Mouse (Mus musculus): ENCODE results near the gene Ccdc171. TPM values are rescaled to one million over a fixed set of nuclear protein-coding genes. Genes with fewer than 3 reads are reported as not detected.
"Not testable (repeated sequence)": the region's sequence is repeated elsewhere in the genome, so short reads cannot be mapped to it uniquely, and the experiment has no call there.

The Ccdc171 gene
- under 1 TPM; 0.59 to 0.70 TPM for total RNA-seq (2021)
- long read RNA-seq, experiment 1, result 0 reads
- long read RNA-seq, experiment 2, result 0 reads

GRCm38 (mm10) chr4:83524843-83525689 lies at the start of gene Ccdc171:
Ccdc171 (plus strand) TSS chr4:83525545.
- intact Hi-C loops (cut with DNase I), result loop anchor here (2.0 to 10.0 kb wide), 4 partner anchors 38 to 223 kb away; partner anchors contain the start of genes Psip1 and Snapc3
- DNase-seq, result peak; percentile 98
- H3K4me3 ChIP-seq, result peak within 1 kb of the TSS; percentile 76
- peak within 1 kb of the TSS; percentile 97 for H3K27ac ChIP-seq
- TF ChIP-seq CTCF (IDR thresholded peaks at IDR 0.05), result no peak

GRCm38 (mm10) chr4:83485250-83485649 lies 40.1 kb upstream of the Ccdc171 start:
- Histone ChIP-seq H3K27ac (peak overlapping the region; percentile 99), H3K4me3 (peak overlapping the region; percentile 95)
- no peak for DNase-seq
- TF ChIP-seq CTCF (IDR thresholded peaks at IDR 0.05), result no peak
- intact Hi-C loops (cut with DNase I), result loop anchor here (2.0 kb wide), 1 partner anchor 86 kb away; no protein-coding TSS in a partner anchor

GRCm38 (mm10) chr4:83485735-83486116 lies 39.6 kb upstream of the Ccdc171 start:
- peak; percentile 70 for TF ChIP-seq CTCF (IDR thresholded peaks at IDR 0.05)
- H3K27ac ChIP-seq, result peak overlapping the region; percentile 99

GRCm38 (mm10) chr4:83486117-83486901 lies 39.0 kb upstream of the Ccdc171 start, which contains the start of gene Psip1:
Psip1 (minus strand) TSS chr4:83486459.
- Histone ChIP-seq H3K27ac (peak within 1 kb of the TSS; percentile 99), H3K4me3 (peak within 1 kb of the TSS; percentile 95)
- TF ChIP-seq CTCF (IDR thresholded peaks at IDR 0.05), result peak; percentile 35
- peak; percentile 91 for DNase-seq
- intact Hi-C loops (cut with DNase I), result loop anchor here (2.0 kb wide), 1 partner anchor 38 kb away; the partner anchor contains the start of gene Ccdc171

More at GRCm38 (mm10) chr4:83485735-83486116, 39.6 kb upstream of the Ccdc171 start:
- H3K4me3 ChIP-seq, result peak overlapping the region; percentile 95
- intact Hi-C loops (cut with DNase I), result loop anchor here (2.0 kb wide), 2 partner anchors 39 to 85 kb away; partner anchors contain the start of gene Ccdc171
- peak; percentile 91 for DNase-seq

GRCm38 (mm10) chr4:83489121-83489520 lies 36.2 kb upstream of the Ccdc171 start:
- Histone ChIP-seq H3K4me3 (no peak overlapping the region), H3K27ac (no peak overlapping the region)
- TF ChIP-seq CTCF (IDR thresholded peaks at IDR 0.05), result no peak
- intact Hi-C loops (cut with DNase I), result no loop called here
- DNase-seq, result no peak

DNA sequence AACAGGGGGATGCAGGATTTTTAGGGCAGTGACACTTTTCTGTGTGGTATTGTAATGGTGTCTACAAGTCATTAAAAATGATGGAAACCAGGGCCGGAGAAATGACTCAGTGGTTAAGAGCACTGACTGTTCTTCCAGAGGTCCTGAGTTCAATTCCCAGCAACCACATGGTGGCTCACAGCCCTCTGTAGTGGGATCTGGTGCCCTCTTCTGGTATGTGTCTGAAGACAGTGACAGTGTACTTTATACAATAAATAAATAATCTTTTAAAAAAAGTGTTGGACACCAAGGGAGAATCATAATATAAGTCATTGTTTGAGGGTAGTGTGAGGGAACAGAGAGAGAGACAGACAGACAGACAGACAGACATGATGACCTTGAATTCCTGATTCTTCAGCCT lies 32.2 kb upstream of the Ccdc171 start:
- DNase-seq, result no peak
- Histone ChIP-seq H3K27ac (no peak overlapping the region), H3K4me3 (no peak overlapping the region)
- intact Hi-C loops (cut with DNase I), result no loop called here
- peak; percentile 21; the same call in 1 of the 2 replicates for TF ChIP-seq CTCF (IDR thresholded peaks at IDR 0.05)

GRCm38 (mm10) chr4:83497013-83497412 lies 28.3 kb upstream of the Ccdc171 start:
- DNase-seq; intact Hi-C loops (cut with DNase I); H3K4me3 ChIP-seq; H3K27ac ChIP-seq: not testable (repeated sequence)

DNA sequence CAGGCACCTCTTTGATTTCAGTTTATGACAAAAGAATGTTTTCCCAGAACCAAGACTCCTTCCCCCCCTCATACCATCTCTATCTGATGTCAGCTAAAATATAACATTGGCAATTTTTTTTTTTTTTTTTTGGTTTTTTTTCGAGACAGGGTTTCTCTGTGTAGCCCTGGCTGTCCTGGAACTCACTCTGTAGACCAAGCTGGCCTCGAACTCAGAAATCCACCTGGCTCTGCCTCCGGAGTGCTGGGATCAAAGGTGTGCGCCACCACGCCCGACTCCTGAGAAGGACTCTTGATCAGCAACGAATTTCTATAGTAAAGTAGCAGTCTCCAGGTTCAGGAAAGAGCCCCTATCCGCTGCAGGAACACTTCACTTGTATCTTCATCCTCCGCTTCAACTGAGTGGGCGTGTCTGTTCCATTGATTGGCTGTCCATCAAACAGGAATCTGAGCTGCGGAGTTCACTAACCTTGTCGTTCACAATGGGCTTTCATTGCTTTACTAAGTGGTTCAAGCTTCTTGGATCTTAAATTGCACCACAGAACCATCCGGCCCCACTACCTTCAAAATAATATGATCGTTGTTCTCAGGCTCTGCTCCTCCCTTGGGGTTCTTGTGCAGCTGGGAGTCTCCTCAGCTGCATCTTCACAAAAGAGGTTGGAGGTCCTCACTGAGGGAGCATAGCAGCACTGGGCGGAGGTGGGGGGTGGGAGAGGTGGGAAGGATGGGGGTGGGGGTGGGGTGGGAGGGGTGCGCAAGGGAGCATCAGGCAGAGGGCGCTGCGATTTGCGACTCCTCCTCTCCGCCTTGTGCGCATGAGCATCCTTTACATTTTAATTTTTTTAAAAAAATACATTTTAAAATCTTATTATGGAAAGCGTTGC lies 24.9 kb upstream of the Ccdc171 start:
- DNase-seq, result no peak
- Histone ChIP-seq H3K27ac (no peak overlapping the region), H3K4me3 (no peak overlapping the region)
- intact Hi-C loops (cut with DNase I), result no loop called here
- no peak for TF ChIP-seq CTCF (IDR thresholded peaks at IDR 0.05)

- no peak overlapping the region for H3K4me3 ChIP-seq
- intact Hi-C loops (cut with DNase I), result no loop called here
Observed at GRCm38 (mm10) chr4:83501037-83501430, 24.3 kb upstream of the Ccdc171 start.

DNA sequence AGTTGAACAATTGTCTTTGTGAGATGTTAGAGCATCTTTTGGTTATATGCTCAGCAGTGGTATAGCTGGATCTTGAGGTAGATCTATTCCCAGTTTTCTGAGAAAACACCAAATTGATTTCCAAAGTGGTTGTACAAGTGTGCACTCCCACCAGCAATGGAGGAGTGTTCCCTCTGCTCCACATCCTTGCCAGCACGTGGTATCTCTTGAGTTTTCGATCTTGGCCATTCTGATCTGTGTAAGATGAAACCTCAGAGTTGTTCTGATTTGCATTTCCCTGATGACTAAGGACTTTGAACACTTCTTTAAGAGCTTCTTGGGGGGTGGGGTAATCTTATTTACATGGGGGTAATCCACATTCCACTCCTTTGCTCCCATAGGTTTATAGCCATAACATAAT lies 15.7 kb upstream of the Ccdc171 start:
- intact Hi-C loops (cut with DNase I), result no loop called here

More at GRCm38 (mm10) chr4:83501037-83501430, 24.3 kb upstream of the Ccdc171 start:
- TF ChIP-seq CTCF (IDR thresholded peaks at IDR 0.05), result no peak
- no peak for DNase-seq
- no peak overlapping the region for H3K27ac ChIP-seq

GRCm38 (mm10) chr4:83511083-83511482 lies 14.3 kb upstream of the Ccdc171 start:
- intact Hi-C loops (cut with DNase I), result no loop called here
- no peak for TF ChIP-seq CTCF (IDR thresholded peaks at IDR 0.05)
- no peak overlapping the region for H3K27ac ChIP-seq
- no peak for DNase-seq
- H3K4me3 ChIP-seq, result no peak overlapping the region

More for the DNA sequence above, 15.7 kb upstream of the Ccdc171 start:
- DNase-seq, result no peak
- H3K4me3 ChIP-seq, result no peak overlapping the region
- no peak overlapping the region for H3K27ac ChIP-seq
- no peak for TF ChIP-seq CTCF (IDR thresholded peaks at IDR 0.05)

DNA sequence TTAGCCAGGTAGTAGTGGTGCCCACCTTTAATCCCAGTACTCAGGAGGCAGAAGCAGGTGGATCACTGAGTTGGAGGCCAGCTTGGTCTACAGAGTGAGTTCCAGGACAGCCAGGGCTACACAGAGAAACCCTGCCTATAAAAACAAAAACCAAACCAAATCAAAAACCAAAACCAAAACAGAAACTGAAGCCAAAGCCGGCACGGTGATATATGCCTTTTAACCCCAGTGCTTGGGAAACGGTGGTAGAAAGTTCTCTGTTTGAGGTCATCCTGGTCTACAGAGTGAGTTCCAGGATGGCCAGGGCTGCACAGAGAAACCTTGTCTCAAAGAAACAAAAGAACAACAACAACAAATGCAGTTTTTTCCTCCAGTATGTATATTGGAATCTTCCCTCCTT lies 13.1 kb upstream of the Ccdc171 start:
- Histone ChIP-seq H3K4me3 (no peak overlapping the region), H3K27ac (no peak overlapping the region)
- DNase-seq, result no peak
- intact Hi-C loops (cut with DNase I), result no loop called here
- TF ChIP-seq CTCF (IDR thresholded peaks at IDR 0.05), result no peak

Measured in gastrocnemius, adult 2 months (tissue).